Mouse (Mus musculus): ENCODE results near the gene Itga10. TPM values are rescaled to one million over a fixed set of nuclear protein-coding genes. Genes with fewer than 3 reads are reported as not detected.
"Not testable (repeated sequence)": the region's sequence is repeated elsewhere in the genome, so short reads cannot be mapped to it uniquely, and the experiment has no call there.

Gene Itga10
- polyA plus RNA-seq, 1 experiment: 1.2 TPM

DNA sequence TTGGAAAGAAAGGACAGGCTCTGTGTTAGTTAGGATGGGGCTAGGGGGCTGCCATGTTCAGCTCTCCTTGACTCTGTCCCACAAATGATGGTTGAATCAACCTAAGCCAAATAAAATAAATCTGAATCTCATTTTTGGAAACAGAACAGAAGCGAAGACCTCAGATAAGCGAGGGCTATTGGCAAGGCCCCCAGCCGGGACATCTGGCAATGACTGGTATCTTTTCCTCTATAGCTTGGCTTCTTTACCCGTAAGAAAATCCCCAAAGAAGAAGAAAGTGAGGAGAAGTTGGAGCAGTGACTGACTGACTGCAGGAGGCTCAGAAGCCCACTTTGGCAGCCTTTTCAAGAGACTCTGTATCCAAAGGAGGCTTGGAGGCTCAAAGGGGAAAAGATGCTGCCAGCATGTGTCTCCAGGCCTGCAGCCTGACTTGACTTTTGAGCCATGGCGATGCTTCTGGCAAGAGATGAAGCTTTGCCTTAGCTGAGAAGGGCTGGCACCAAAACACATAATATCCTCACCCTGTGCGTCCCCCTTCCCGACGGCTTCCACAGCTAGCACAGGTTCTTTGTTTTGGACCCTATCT lies 17.4 kb downstream of the Itga10 start:
- no peaks in the 10 kb centered on the region for H3K27me3 ChIP-seq (replicated peaks; ENCODE audit: control insufficient read depth, insufficient read depth, low read length)
- H3K4me3 ChIP-seq (ENCODE audit: insufficient read depth, low read depth, low read length): no peak overlapping the region
- 59% methylated on average over 8 of the region's 8 CpGs for WGBS
- no peaks in the 10 kb centered on the region for H3K36me3 ChIP-seq (ENCODE audit: control insufficient read depth, insufficient read depth, low read length)
- no peak overlapping the region for H3K27ac ChIP-seq (ENCODE audit: insufficient read depth, low read depth, low read length)
- peaks cover 7% of the 10 kb centered on the region; the same call in 1 of the 2 replicates for H3K4me1 ChIP-seq (ENCODE audit: control insufficient read depth, insufficient read depth, low read length)
- no peak for DNase-seq
- no peak for TF ChIP-seq CTCF (conservative IDR thresholded peaks at IDR 0.05; ENCODE audit: insufficient read depth, insufficient read length, low read depth, low read length)

GRCm38 (mm10) chr3:96663432-96664239 lies 18.3 kb downstream of the Itga10 start:
- peak; percentile 82 for DNase-seq
- H3K4me3 ChIP-seq (ENCODE audit: insufficient read depth, low read depth, low read length): peak overlapping the region; percentile 41; the same call in 1 of the 2 replicates
- H3K27ac ChIP-seq (ENCODE audit: insufficient read depth, low read depth, low read length): no peak overlapping the region
- WGBS: 4% methylated on average over 18 of the region's 18 CpGs
- no peaks in the 10 kb centered on the region for H3K36me3 ChIP-seq (ENCODE audit: control insufficient read depth, insufficient read depth, low read length)
- H3K4me1 ChIP-seq (ENCODE audit: control insufficient read depth, insufficient read depth, low read length): peaks cover 7% of the 10 kb centered on the region; the same call in 1 of the 2 replicates
- TF ChIP-seq POLR2A (IDR thresholded peaks at IDR 0.05; ENCODE audit: low read depth, low read length): no peak
- TF ChIP-seq CTCF (conservative IDR thresholded peaks at IDR 0.05; ENCODE audit: insufficient read depth, insufficient read length, low read depth, low read length): peak; percentile 74
- no peaks in the 10 kb centered on the region for H3K27me3 ChIP-seq (replicated peaks; ENCODE audit: control insufficient read depth, insufficient read depth, low read length)

- not testable (repeated sequence) for H3K36me3 ChIP-seq (ENCODE audit: control insufficient read depth, insufficient read depth, low read length); H3K4me3 ChIP-seq (ENCODE audit: insufficient read depth, low read depth, low read length); H3K27ac ChIP-seq (ENCODE audit: insufficient read depth, low read depth, low read length); DNase-seq; H3K27me3 ChIP-seq (replicated peaks; ENCODE audit: control insufficient read depth, insufficient read depth, low read length); H3K4me1 ChIP-seq (ENCODE audit: control insufficient read depth, insufficient read depth, low read length)
- WGBS: 94% methylated on average over 7 of the region's 7 CpGs
Observed at GRCm38 (mm10) chr3:96665732-96666363, 20.5 kb downstream of the Itga10 start.

GRCm38 (mm10) chr3:96666916-96667315 lies 21.5 kb downstream of the Itga10 start:
- no peaks in the 10 kb centered on the region for H3K36me3 ChIP-seq (ENCODE audit: control insufficient read depth, insufficient read depth, low read length)
- TF ChIP-seq CTCF (conservative IDR thresholded peaks at IDR 0.05; ENCODE audit: insufficient read depth, insufficient read length, low read depth, low read length): no peak

GRCm38 (mm10) chr3:96667316-96667715 lies 21.9 kb downstream of the Itga10 start:
- Histone ChIP-seq H3K4me3 (ENCODE audit: insufficient read depth, low read depth, low read length) (no peak overlapping the region), H3K27ac (ENCODE audit: insufficient read depth, low read depth, low read length) (no peak overlapping the region), H3K36me3 (ENCODE audit: control insufficient read depth, insufficient read depth, low read length) (no peaks in the 10 kb centered on the region), H3K27me3 (replicated peaks; ENCODE audit: control insufficient read depth, insufficient read depth, low read length) (no peaks in the 10 kb centered on the region), H3K4me1 (ENCODE audit: control insufficient read depth, insufficient read depth, low read length) (peaks cover 7% of the 10 kb centered on the region; the same call in 1 of the 2 replicates)
- TF ChIP-seq CTCF (conservative IDR thresholded peaks at IDR 0.05; ENCODE audit: insufficient read depth, insufficient read length, low read depth, low read length) (peak; percentile 61), POLR2A (IDR thresholded peaks at IDR 0.05; ENCODE audit: low read depth, low read length) (no peak)
- 44% methylated on average over 1 of the region's 1 CpGs for WGBS
- peak; percentile 43 for DNase-seq

More at GRCm38 (mm10) chr3:96666916-96667315, 21.5 kb downstream of the Itga10 start:
- Histone ChIP-seq H3K27ac (ENCODE audit: insufficient read depth, low read depth, low read length) (no peak overlapping the region), H3K4me3 (ENCODE audit: insufficient read depth, low read depth, low read length) (no peak overlapping the region), H3K27me3 (replicated peaks; ENCODE audit: control insufficient read depth, insufficient read depth, low read length) (no peaks in the 10 kb centered on the region), H3K4me1 (ENCODE audit: control insufficient read depth, insufficient read depth, low read length) (peaks cover 7% of the 10 kb centered on the region; the same call in 1 of the 2 replicates)
- peak; percentile 82 for DNase-seq
- WGBS: 48% methylated on average over 5 of the region's 5 CpGs

- 86% methylated on average over 5 of the region's 5 CpGs for WGBS
- H3K36me3 ChIP-seq (ENCODE audit: control insufficient read depth, insufficient read depth, low read length): no peaks in the 10 kb centered on the region
- no peak for TF ChIP-seq CTCF (conservative IDR thresholded peaks at IDR 0.05; ENCODE audit: insufficient read depth, insufficient read length, low read depth, low read length)
Observed at GRCm38 (mm10) chr3:96668424-96669067, 23.2 kb downstream of the Itga10 start.

More at GRCm38 (mm10) chr3:96668424-96669067, 23.2 kb downstream of the Itga10 start:
- Histone ChIP-seq H3K27ac (ENCODE audit: insufficient read depth, low read depth, low read length) (no peak overlapping the region), H3K27me3 (replicated peaks; ENCODE audit: control insufficient read depth, insufficient read depth, low read length) (no peaks in the 10 kb centered on the region), H3K4me1 (ENCODE audit: control insufficient read depth, insufficient read depth, low read length) (peaks cover 7% of the 10 kb centered on the region; the same call in 1 of the 2 replicates), H3K4me3 (ENCODE audit: insufficient read depth, low read depth, low read length) (no peak overlapping the region)
- no peak for DNase-seq
